Mouse (Mus musculus) spleen, adult 2 months (tissue): Measurements from ENCODE around the gene Fbxo47. TPM values are rescaled to one million over a fixed set of nuclear protein-coding genes. Genes with fewer than 3 reads are reported as not detected.

Experiments
- DNase-seq, 2 experiments: peaks; one replicate each; pipeline versions ENCODE4 v3.0.0 to v3.0.0-alpha.2; 2012 to 2021; ENCODE audit warnings: low spot score in 2 of 2, low read depth in 1 of 2
- H3K27ac ChIP-seq: fragments of 200-500 bp; 2 replicates; pipeline ENCODE4 v1.5.1; 2012; ENCODE audit warnings: low read length, inconsistent platforms; ENCODE audit not compliant: insufficient read depth
- H3K27me3 ChIP-seq: fragments of 200-500 bp; 2 replicates; pipeline ENCODE4 v1.6.1; 2012; ENCODE audit warnings: mild to moderate bottlenecking, moderate library complexity, low read length, inconsistent platforms; ENCODE audit not compliant: control insufficient read depth, insufficient read depth
- H3K36me3 ChIP-seq: fragments of 200-500 bp; 2 replicates; pipeline ENCODE4 v1.6.1; 2012; ENCODE audit warnings: mild to moderate bottlenecking, low read length, inconsistent platforms; ENCODE audit not compliant: control insufficient read depth, insufficient read depth
- H3K4me1 ChIP-seq: fragments of 200-500 bp; 2 replicates; pipeline ENCODE4 v1.6.1; 2011; ENCODE audit warnings: inconsistent platforms; ENCODE audit not compliant: control insufficient read depth, insufficient read depth, insufficient read length
- H3K4me3 ChIP-seq: fragments of 200-500 bp; 2 replicates; pipeline ENCODE4 v1.5.1; 2011; ENCODE audit warnings: mild to moderate bottlenecking, inconsistent platforms; ENCODE audit not compliant: insufficient read depth, insufficient read length; ENCODE audit errors: extremely low read depth
- CTCF ChIP-seq: fragments of 200-500 bp; IDR thresholded peaks from 2 replicates; pipeline ENCODE4 v1.5.1; 2011; ENCODE audit warnings: mild to moderate bottlenecking, inconsistent platforms; ENCODE audit not compliant: insufficient read depth, insufficient read length, insufficient replicate concordance; ENCODE audit errors: extremely low read depth
- POLR2A ChIP-seq: fragments of 200-500 bp; IDR thresholded peaks from 2 replicates; pipeline ENCODE4 v1.6.1; 2011; ENCODE audit warnings: low read depth, low read length, inconsistent platforms
- WGBS: fragments of 180-500 bp; shearing (Covaris S2); methylation state at CpG from one replicate; pipeline ENCODE4 v1.1.7; 2018; 5-methylcytosine and 5-hydroxymethylcytosine counted together
- polyA plus RNA-seq: library from polyadenylated mRNA; depleted of rRNA; stranded (reverse); fragments of >200 nt; gene quantifications from 2 replicates; pipeline ENCODE4 v1.2.3, GENCODE M21; 2012; rRNA removed

The Fbxo47 gene
- 0.20 and 0.22 TPM in 2 replicates for polyA plus RNA-seq

DNA sequence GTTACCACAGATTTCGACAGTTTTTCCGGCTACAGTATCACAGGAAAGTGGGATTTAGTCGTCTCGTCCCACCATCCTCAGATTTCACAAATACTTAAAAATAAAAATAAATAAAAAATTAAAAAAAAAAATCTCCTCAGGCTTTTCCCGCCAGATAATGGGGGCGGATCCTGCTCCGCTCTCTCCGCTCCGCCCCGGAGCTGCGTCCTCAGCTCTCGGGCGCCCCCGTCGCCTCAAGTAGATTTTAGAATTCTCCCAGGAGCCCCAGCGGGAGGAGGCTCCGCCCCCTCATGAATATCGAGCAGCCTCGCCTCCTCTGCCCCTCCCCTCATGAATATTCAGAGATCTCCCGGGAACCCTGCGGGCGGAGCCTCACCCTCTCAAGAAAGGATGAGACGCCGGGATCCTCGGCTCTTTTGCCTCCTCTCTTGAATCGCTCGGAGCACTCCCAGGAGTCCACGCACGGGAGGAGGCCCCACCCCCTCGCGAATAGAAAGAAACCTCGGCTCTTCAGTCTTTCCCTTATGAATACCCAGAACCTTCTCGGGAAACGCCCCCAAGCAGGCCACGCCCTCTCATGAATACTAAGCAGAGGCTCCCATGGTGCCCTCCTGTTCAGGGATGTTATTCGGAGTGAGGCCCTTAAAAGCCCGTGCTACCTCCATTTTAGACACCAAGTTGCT is at the start of gene Fbxo47:
Gene Fbxo47, minus strand, starts transcription at position 237 of the 683 bp plus-strand sequence.
- TF ChIP-seq CTCF (peak; percentile 61; the same call in 1 of the 2 replicates), POLR2A (peak; percentile 38)
- Histone ChIP-seq H3K4me3 (peak within 1 kb of the TSS; percentile 79), H3K36me3 (no peaks in the 10 kb centered on the region), H3K27ac (peak within 1 kb of the TSS; percentile 96), H3K4me1 (no peaks in the 10 kb centered on the region), H3K27me3 (no peaks in the 10 kb centered on the region)
- DNase-seq: peak; percentile 96 to 97
- under 1% methylated on average over 37 of the region's 37 CpGs for WGBS

DNA sequence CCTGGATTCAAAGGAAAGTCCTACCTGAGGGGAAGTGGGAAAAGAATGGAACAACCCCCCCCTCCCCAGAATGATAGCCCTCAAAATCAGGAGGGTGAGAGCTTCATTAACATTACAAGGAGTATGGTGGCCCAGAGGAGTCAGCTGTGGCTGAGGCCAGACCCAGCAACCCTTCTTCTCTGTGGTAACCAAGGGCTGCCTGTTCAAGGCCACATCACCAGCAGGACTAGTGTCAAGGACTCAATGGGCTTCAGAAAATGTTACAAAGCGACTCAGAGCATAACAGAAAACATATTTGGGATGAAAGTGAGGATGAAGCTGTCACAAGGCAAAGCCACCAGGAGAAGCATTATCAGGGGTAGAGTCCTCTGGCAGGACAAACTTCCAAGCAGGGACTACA is 49.6 kb upstream of the Fbxo47 start:
- Histone ChIP-seq H3K4me3 (no peak overlapping the region), H3K36me3 (no peaks in the 10 kb centered on the region), H3K27ac (no peak overlapping the region), H3K27me3 (no peaks in the 10 kb centered on the region), H3K4me1 (no peaks in the 10 kb centered on the region)
- TF ChIP-seq POLR2A: no peak
- TF ChIP-seq CTCF: no peak
- 100% methylated on average over 1 of the region's 1 CpGs for WGBS
- no peak for DNase-seq

DNA sequence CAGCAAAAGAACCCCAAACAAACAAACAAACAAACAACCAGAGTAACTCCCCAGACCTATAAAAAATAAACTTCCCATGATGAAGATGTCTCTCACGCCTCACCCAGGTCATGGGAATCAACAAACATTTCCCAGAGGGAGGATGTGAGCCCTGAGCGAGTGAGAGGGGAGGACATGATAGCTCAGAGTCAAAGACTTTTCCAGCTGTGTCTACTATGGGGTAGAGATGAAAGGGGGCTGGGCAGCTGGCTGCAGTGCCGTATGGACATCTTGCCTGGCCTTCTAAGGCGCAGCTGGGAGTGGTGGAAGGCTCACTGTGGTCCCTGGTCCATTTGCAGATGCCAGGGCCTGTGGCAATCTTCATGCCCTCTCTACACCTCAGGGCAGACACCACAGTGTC is 45.0 kb upstream of the Fbxo47 start:
- Histone ChIP-seq H3K27me3 (no peaks in the 10 kb centered on the region), H3K4me3 (no peak overlapping the region), H3K4me1 (no peaks in the 10 kb centered on the region), H3K27ac (no peak overlapping the region), H3K36me3 (no peaks in the 10 kb centered on the region)
- TF ChIP-seq CTCF: no peak
- no peak for TF ChIP-seq POLR2A
- WGBS: 92% methylated on average over 4 of the region's 4 CpGs
- no peak for DNase-seq

DNA sequence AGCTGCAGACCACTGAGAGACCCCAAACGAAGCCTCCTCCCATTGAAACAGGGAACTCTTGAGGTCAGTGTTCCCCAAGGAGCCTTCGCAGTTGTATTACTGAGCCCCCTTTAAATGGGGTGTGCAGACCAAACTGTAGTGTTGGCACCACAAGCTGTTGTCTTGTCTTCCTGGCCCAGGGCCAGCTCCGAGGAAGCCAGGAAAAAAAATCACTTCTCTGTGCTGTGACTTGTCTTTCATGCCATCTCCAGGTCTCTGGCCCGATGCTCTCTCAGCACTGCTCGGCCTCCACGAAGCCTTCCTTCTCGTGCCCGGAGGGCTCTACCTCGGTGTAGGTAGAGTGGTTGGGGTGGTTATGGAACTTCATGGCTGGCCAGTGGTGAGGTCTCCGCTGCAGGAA is 40.3 kb upstream of the Fbxo47 start:
- H3K36me3 ChIP-seq: no peaks in the 10 kb centered on the region
- H3K4me1 ChIP-seq: no peaks in the 10 kb centered on the region
- 92% methylated on average over 10 of the region's 10 CpGs for WGBS
- DNase-seq: no peak
- H3K27ac ChIP-seq: no peak overlapping the region
- H3K4me3 ChIP-seq: no peak overlapping the region
- TF ChIP-seq POLR2A: no peak
- no peak for TF ChIP-seq CTCF
- no peaks in the 10 kb centered on the region for H3K27me3 ChIP-seq

DNA sequence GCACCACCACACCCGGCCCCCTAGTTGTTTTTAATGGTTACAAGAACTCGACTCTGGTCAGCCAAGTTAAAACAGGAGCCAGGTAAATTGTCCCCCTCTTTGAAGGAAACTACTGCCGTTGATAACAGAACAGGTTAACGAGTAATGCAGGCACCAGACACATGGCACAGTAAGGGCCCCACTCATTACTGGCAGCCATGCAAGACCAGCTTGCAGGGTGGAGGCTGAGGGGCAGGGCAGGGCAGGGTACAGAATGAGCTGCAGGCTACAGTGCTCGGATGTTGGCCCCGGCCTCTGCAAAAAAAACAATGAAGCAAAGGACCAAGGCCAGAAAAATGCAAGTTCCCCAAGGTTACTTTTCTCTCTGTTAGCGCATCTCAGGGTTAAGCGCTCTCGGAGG is 39.7 kb upstream of the Fbxo47 start:
- H3K27me3 ChIP-seq: no peaks in the 10 kb centered on the region
- no peak overlapping the region for H3K4me3 ChIP-seq

DNA sequence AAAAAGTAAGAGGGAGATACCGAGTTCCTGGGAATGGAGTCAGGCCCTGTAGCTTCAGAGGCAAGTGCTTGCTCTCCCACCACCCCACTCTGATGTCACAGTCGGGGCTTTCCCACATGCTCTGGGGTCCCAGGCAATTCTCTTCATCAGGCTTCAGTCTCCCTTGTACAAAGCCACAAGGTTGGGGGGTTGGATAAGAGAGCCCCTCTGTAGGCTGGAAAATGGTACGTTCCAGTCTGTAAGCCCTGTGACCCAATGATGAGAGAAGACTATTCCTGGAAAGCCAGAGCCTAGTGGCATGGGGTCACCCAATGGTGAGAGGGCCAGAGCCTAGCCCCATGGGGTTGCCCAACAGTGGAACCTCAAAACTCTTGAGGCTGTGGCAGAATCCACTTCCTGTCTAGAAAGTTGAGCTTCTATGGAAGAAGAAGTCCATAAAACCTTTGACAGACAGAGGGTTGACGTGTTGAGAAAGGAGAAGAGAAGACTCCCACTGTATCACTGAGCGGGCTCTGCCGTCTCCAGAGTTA is 32.1 kb upstream of the Fbxo47 start:
- Histone ChIP-seq H3K36me3 (no peaks in the 10 kb centered on the region), H3K27me3 (no peaks in the 10 kb centered on the region), H3K27ac (no peak overlapping the region), H3K4me3 (no peak overlapping the region), H3K4me1 (no peaks in the 10 kb centered on the region)
- TF ChIP-seq POLR2A (no peak), CTCF (no peak)
- WGBS: 78% methylated on average over 6 of the region's 6 CpGs
- no peak for DNase-seq

More for the DNA sequence above, 39.7 kb upstream of the Fbxo47 start:
- Histone ChIP-seq H3K36me3 (no peaks in the 10 kb centered on the region), H3K27ac (no peak overlapping the region), H3K4me1 (no peaks in the 10 kb centered on the region)
- DNase-seq: no peak
- TF ChIP-seq POLR2A: no peak
- no peak for TF ChIP-seq CTCF
- 84% methylated on average over 9 of the region's 9 CpGs for WGBS

DNA sequence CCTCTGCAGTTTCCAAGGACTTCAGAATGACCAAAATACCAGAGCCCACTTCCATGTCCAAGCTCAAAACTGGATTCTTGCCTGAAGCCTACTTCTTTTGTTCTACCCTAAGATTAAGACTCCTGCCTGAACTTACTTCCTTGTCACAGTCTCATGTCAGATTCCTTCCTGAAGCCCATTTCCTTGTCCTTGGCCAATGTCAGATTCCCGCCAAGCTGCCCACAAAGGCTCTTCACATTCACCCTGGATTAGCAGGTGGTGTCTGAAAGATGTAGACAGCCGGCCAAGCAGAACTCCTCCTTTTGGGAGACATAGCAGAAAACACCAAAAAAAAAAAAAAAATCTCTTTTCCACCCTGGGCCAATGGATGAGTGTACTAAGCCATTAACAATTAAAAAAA is 31.5 kb upstream of the Fbxo47 start:
- DNase-seq: no peak
- WGBS: 86% methylated on average over 2 of the region's 2 CpGs
- Histone ChIP-seq H3K27me3 (no peaks in the 10 kb centered on the region), H3K36me3 (no peaks in the 10 kb centered on the region), H3K4me3 (no peak overlapping the region), H3K4me1 (no peaks in the 10 kb centered on the region), H3K27ac (no peak overlapping the region)
- TF ChIP-seq POLR2A: no peak
- TF ChIP-seq CTCF: no peak
